Mouse (Mus musculus): ENCODE measurements around the gene Arl8a. TPM values are rescaled to one million over a fixed set of nuclear protein-coding genes. Genes with fewer than 3 reads are reported as not detected.
A peak's percentile ranks its signal among the peaks of the same experiment; 100 is the strongest.

Arl8a gene
- polyA plus RNA-seq, 2 experiments = 54.5 to 88.1 TPM

- WGBS = 78% methylated on average over 9 of the region's 9 CpGs
- no peaks in the 10 kb centered on the region for H3K9me3 ChIP-seq (ENCODE audit: control insufficient read depth, low read length)
- no peaks in the 10 kb centered on the region for H3K27me3 ChIP-seq (ENCODE audit: control insufficient read depth, insufficient read depth, low read length)
- no peak for TF ChIP-seq POLR2A (IDR thresholded peaks at IDR 0.05; ENCODE audit: borderline replicate concordance, extremely low read depth, insufficient read depth, insufficient read length)
- ATAC-seq (ENCODE audit: low FRiP score, low read depth) (no peak), DNase-seq (ENCODE audit: low spot score) (no peak)
- peaks cover 11% of the 10 kb centered on the region for H3K4me1 ChIP-seq (ENCODE audit: control insufficient read depth, insufficient read depth, low read length)
- no peak overlapping the region for H3K4me3 ChIP-seq (replicated peaks; ENCODE audit: low read length)
- no peak overlapping the region for H3K4me2 ChIP-seq (replicated peaks; ENCODE audit: low read depth, low read length, severe bottlenecking)
- no peak overlapping the region for H3K27ac ChIP-seq (replicated peaks; ENCODE audit: low read depth, low read length)
- no peak overlapping the region for H3K9ac ChIP-seq (ENCODE audit: low read depth, low read length, severe bottlenecking)
- no peaks in the 10 kb centered on the region for H3K36me3 ChIP-seq (ENCODE audit: control insufficient read depth, insufficient read depth, low read length)
Observed at GRCm38 (mm10) chr1:135132893-135133369, 13.7 kb upstream of the Arl8a start.

DNA sequence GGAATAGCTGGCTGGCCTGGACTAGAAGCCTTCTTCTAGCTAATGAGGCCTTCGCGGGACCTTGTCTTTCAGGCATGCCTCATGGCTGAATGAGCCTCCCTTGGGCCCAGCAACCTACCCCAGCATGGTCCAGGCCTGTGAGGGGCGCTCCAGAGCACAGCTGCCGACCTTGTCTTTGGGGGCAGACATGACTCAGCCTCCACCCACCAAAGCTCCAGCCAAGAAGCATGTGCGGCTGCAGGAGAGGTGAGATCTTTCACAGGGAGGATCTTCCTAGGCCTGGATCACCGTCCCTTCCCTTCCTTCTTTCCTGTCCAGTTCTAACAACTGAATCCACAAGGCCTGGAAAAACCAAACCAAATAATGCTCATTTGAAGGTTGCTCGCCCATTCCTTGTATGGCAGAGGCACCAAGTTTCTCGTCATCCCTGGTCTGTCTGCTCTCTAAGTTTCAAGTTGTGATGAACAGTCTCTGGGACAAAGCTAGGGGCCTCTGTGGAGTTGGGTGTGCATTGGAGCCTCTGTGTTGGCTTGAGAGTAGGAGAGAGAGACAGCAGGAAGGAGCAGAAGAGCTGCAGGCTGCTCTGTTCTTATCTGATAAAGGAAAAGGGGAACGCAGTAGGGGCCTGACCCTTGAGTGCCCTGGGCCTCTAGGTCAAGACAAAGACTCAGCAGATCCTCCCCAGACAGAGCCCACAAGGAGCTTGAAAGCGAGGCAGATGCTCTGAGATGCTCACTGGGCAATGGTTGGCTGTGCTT lies 12.8 kb upstream of the Arl8a start:
- TF ChIP-seq POLR2A (IDR thresholded peaks at IDR 0.05; ENCODE audit: borderline replicate concordance, extremely low read depth, insufficient read depth, insufficient read length) = no peak
- DNase-seq (ENCODE audit: low spot score) (no peak), ATAC-seq (ENCODE audit: low FRiP score, low read depth) (no peak)
- Histone ChIP-seq H3K9me3 (ENCODE audit: control insufficient read depth, low read length) (no peaks in the 10 kb centered on the region), H3K27me3 (ENCODE audit: control insufficient read depth, insufficient read depth, low read length) (no peaks in the 10 kb centered on the region), H3K4me3 (replicated peaks; ENCODE audit: low read length) (no peak overlapping the region), H3K4me1 (ENCODE audit: control insufficient read depth, insufficient read depth, low read length) (peaks cover 9% of the 10 kb centered on the region), H3K36me3 (ENCODE audit: control insufficient read depth, insufficient read depth, low read length) (no peaks in the 10 kb centered on the region), H3K27ac (replicated peaks; ENCODE audit: low read depth, low read length) (no peak overlapping the region), H3K4me2 (replicated peaks; ENCODE audit: low read depth, low read length, severe bottlenecking) (no peak overlapping the region), H3K9ac (ENCODE audit: low read depth, low read length, severe bottlenecking) (no peak overlapping the region)
- 81% methylated on average over 10 of the region's 10 CpGs for WGBS

GRCm38 (mm10) chr1:135135111-135135787 lies 11.4 kb upstream of the Arl8a start:
- Histone ChIP-seq H3K4me1 (ENCODE audit: control insufficient read depth, insufficient read depth, low read length) (peaks cover 9% of the 10 kb centered on the region), H3K9me3 (ENCODE audit: control insufficient read depth, low read length) (no peaks in the 10 kb centered on the region), H3K4me2 (replicated peaks; ENCODE audit: low read depth, low read length, severe bottlenecking) (no peak overlapping the region), H3K27me3 (ENCODE audit: control insufficient read depth, insufficient read depth, low read length) (no peaks in the 10 kb centered on the region), H3K9ac (ENCODE audit: low read depth, low read length, severe bottlenecking) (no peak overlapping the region), H3K36me3 (ENCODE audit: control insufficient read depth, insufficient read depth, low read length) (no peaks in the 10 kb centered on the region), H3K4me3 (replicated peaks; ENCODE audit: low read length) (no peak overlapping the region), H3K27ac (replicated peaks; ENCODE audit: low read depth, low read length) (no peak overlapping the region)
- no peak for TF ChIP-seq POLR2A (IDR thresholded peaks at IDR 0.05; ENCODE audit: borderline replicate concordance, extremely low read depth, insufficient read depth, insufficient read length)
- DNase-seq (ENCODE audit: low spot score) (no peak), ATAC-seq (ENCODE audit: low FRiP score, low read depth) (no peak)
- 87% methylated on average over 8 of the region's 8 CpGs for WGBS

GRCm38 (mm10) chr1:135136500-135136899 lies 10.1 kb upstream of the Arl8a start:
- Histone ChIP-seq H3K9me3 (ENCODE audit: control insufficient read depth, low read length) (no peaks in the 10 kb centered on the region), H3K4me2 (replicated peaks; ENCODE audit: low read depth, low read length, severe bottlenecking) (no peak overlapping the region), H3K9ac (ENCODE audit: low read depth, low read length, severe bottlenecking) (no peak overlapping the region), H3K27me3 (ENCODE audit: control insufficient read depth, insufficient read depth, low read length) (no peaks in the 10 kb centered on the region), H3K27ac (replicated peaks; ENCODE audit: low read depth, low read length) (no peak overlapping the region), H3K4me3 (replicated peaks; ENCODE audit: low read length) (no peak overlapping the region), H3K36me3 (ENCODE audit: control insufficient read depth, insufficient read depth, low read length) (no peaks in the 10 kb centered on the region), H3K4me1 (ENCODE audit: control insufficient read depth, insufficient read depth, low read length) (peaks cover under 1% of the 10 kb centered on the region)
- DNase-seq (ENCODE audit: low spot score) (peak; percentile 61), ATAC-seq (ENCODE audit: low FRiP score, low read depth) (peak; percentile 30; the same call in 1 of the 2 replicates)
- TF ChIP-seq POLR2A (IDR thresholded peaks at IDR 0.05; ENCODE audit: borderline replicate concordance, extremely low read depth, insufficient read depth, insufficient read length) = no peak
- WGBS = 9% methylated on average over 1 of the region's 1 CpGs

GRCm38 (mm10) chr1:135139906-135140305 lies 6.7 kb upstream of the Arl8a start:
- H3K27ac ChIP-seq (replicated peaks; ENCODE audit: low read depth, low read length) = no peak overlapping the region
- no peaks in the 10 kb centered on the region for H3K4me1 ChIP-seq (ENCODE audit: control insufficient read depth, insufficient read depth, low read length)
- no peak overlapping the region for H3K4me2 ChIP-seq (replicated peaks; ENCODE audit: low read depth, low read length, severe bottlenecking)
- WGBS = 82% methylated on average over 2 of the region's 2 CpGs
- DNase-seq (ENCODE audit: low spot score) (no peak), ATAC-seq (ENCODE audit: low FRiP score, low read depth) (no peak)
- H3K9ac ChIP-seq (ENCODE audit: low read depth, low read length, severe bottlenecking) = no peak overlapping the region
- H3K4me3 ChIP-seq (replicated peaks; ENCODE audit: low read length) = no peak overlapping the region
- no peak for TF ChIP-seq POLR2A (IDR thresholded peaks at IDR 0.05; ENCODE audit: borderline replicate concordance, extremely low read depth, insufficient read depth, insufficient read length)
- no peaks in the 10 kb centered on the region for H3K36me3 ChIP-seq (ENCODE audit: control insufficient read depth, insufficient read depth, low read length)
- no peaks in the 10 kb centered on the region for H3K27me3 ChIP-seq (ENCODE audit: control insufficient read depth, insufficient read depth, low read length)
- H3K9me3 ChIP-seq (ENCODE audit: control insufficient read depth, low read length) = no peaks in the 10 kb centered on the region

Data from limb, embryonic 14.5 days (tissue).